Mouse (Mus musculus) testis, adult 10 weeks (tissue): Measurements from ENCODE around the gene Olfr1107. TPM values are rescaled to one million over a fixed set of nuclear protein-coding genes. Genes with fewer than 3 reads are reported as not detected.

Experiments used
- polyA plus RNA-seq: library from polyadenylated mRNA; stranded (reverse); fragments of 350-450 nt; fragmentation: Illumina TruSeq; extraction: RNeasy Lipid Tissue Mini Kit (QIAGEN cat#74804); gene quantifications from one replicate; pipeline ENCODE4 v1.2.3, GENCODE M21; 2014; ENCODE audit warnings: low read depth, low replicate concordance

Olfr1107 gene
- polyA plus RNA-seq: not detected

DNA sequence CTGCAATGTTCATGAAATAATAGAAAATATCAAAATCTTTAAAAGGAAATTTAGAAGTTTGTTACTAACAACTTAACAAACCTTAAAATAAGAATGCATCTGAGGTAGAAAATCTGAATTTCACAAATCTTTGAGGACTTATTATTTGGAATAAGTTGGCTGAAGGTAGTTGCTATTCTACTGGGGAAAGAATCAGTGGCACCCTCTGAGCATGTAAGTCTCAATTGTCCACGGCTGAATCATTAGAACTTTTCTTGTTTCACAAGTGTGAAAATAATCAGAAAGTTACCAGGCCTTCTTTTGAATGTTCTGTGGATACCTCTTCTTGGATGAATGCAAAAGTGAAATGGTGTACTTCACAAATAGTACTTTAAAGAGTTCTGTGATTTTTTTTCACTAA, at the start of gene Olfr1107:
TSS of gene Olfr1107 (minus strand) at position 101 of the 400 bp plus-strand sequence.

GRCm38 (mm10) chr2:87114467-87114866, 38.9 kb upstream of the Olfr1107 start, which contains the start of gene Olfr259:
Gene Olfr259 (minus strand): TSS chr2:87114567.

GRCm38 (mm10) chr2:87095908-87096307, 20.3 kb upstream of the Olfr1107 start, which contains the start of gene Olfr1109:
Gene Olfr1109 (minus strand): TSS chr2:87096008.

GRCm38 (mm10) chr2:87052173-87052572, 23.4 kb downstream of the Olfr1107 start, which contains the start of gene Olfr1106:
Gene Olfr1106 (minus strand): TSS chr2:87052273.

DNA sequence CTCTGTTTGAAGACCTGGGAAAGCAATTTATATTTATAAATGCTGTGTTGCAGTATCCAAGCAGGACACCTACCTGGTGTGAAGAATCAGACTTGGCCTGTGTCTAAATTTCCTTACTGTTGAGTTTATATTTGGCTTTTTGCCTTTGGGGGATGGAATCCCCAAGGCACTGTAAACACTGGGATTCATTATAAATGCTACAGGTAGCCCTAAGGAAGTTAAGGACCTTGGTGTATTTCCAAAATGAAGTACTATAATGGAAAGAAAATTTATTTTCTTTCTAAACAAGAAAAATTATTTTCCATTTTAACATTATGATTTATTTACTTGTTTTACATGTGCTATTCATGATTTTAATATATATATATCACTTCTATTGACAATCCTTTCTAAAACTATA, 39.2 kb downstream of the Olfr1107 start, which contains the start of gene Olfr1105:
TSS of gene Olfr1105 (minus strand) at position 101 of the 400 bp plus-strand sequence.

DNA sequence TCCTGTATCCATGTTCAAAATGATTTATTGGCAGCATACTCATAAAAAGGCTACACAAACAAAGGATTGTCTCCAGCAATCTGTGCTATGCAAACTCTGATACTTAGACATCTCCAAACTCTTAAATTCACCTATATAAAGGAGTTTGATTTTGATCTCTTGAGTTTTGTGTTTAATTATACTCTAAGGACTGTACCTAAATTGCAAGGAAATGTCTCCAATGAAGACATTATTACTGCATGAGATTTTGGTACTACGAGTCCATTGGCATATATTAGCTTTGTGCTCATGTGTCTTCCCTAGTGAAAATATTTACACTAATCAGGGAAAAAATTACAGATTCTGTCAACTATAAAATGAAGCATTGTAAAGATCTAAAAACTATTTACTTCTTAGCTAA, 48.6 kb downstream of the Olfr1107 start, which contains the start of gene Olfr1104:
TSS of gene Olfr1104 (minus strand) at position 101 of the 400 bp plus-strand sequence.

Other genes starting within 250 kb of the Olfr1107 start
- not detected for gene Olfr1095, start 224.1 kb downstream of the Olfr1107 start, polyA plus RNA-seq
- not detected for gene Gm13723, start 201.0 kb downstream of the Olfr1107 start, polyA plus RNA-seq
- not detected for gene Olfr1097, start 183.6 kb downstream of the Olfr1107 start, polyA plus RNA-seq
- not detected for gene Olfr1098, start 151.3 kb downstream of the Olfr1107 start, polyA plus RNA-seq
- not detected for gene Olfr1099, start 115.1 kb downstream of the Olfr1107 start, polyA plus RNA-seq
- gene Olfr1100, start 95.9 kb downstream of the Olfr1107 start, polyA plus RNA-seq: not detected
- gene Olfr1101, start 84.6 kb downstream of the Olfr1107 start, polyA plus RNA-seq: not detected
- not detected for gene Olfr1102, start 77.4 kb downstream of the Olfr1107 start, polyA plus RNA-seq
- gene Olfr1104, start 48.7 kb downstream of the Olfr1107 start, polyA plus RNA-seq: not detected
- gene Olfr1105, start 39.3 kb downstream of the Olfr1107 start, polyA plus RNA-seq: not detected
- not detected for gene Olfr1106, start 23.5 kb downstream of the Olfr1107 start, polyA plus RNA-seq
- gene Olfr1109, start 20.2 kb upstream of the Olfr1107 start, polyA plus RNA-seq: not detected
- not detected for gene Olfr259, start 38.8 kb upstream of the Olfr1107 start, polyA plus RNA-seq
- not detected for gene Olfr1110, start 64.5 kb upstream of the Olfr1107 start, polyA plus RNA-seq
- gene Olfr1111, start 76.8 kb upstream of the Olfr1107 start, polyA plus RNA-seq: not detected
- gene Olfr1112, start 112.0 kb upstream of the Olfr1107 start, polyA plus RNA-seq: not detected
- gene Olfr1113, start 133.2 kb upstream of the Olfr1107 start, polyA plus RNA-seq: not detected
- gene Olfr1115, start 172.2 kb upstream of the Olfr1107 start, polyA plus RNA-seq: not detected
- not detected for gene Olfr1116, start 191.7 kb upstream of the Olfr1107 start, polyA plus RNA-seq
- not detected for gene Olfr1118, start 231.8 kb upstream of the Olfr1107 start, polyA plus RNA-seq